Comparison of ENCODE assay signal across 10 mouse cellular contexts in genomic region chr19:18639552-18639951, GRCm38 (mm10). TPM values are rescaled to one million over a fixed set of nuclear protein-coding genes. Genes with fewer than 3 reads are reported as not detected.
DNase-seq lines count a peak whose midpoint lies in the region; TF ChIP-seq lines count a peak whose summit lies in the region.
"Had no signal": no experiment of that assay in that cellular context is flagged by ENCODE, and none has a peak within 500 bp of the region (broad histone marks: within the 10 kb centered on the region; RNA-seq: fewer than 3 reads in every experiment).

No protein-coding gene starts in this region.

- no peak overlapping the region for H3K4me3 ChIP-seq in kidney, adult 2 months (ENCODE audit: insufficient read depth, low read depth, low read length)
- H3K4me3 ChIP-seq: forebrain, embryonic 10.5 days; lung, embryonic 15.5 days had no signal

- WGBS in kidney, adult 2 months: 33% methylated on average over 2 of the region's 2 CpGs

- no peaks in the 10 kb centered on the region for H3K27me3 ChIP-seq in kidney, adult 2 months (replicated peaks; ENCODE audit: control insufficient read depth, insufficient read depth, low read length)
- H3K27me3 ChIP-seq: lung, embryonic 15.5 days had no signal

- peaks cover 4% of the 10 kb centered on the region for H3K36me3 ChIP-seq in kidney, adult 2 months (ENCODE audit: control insufficient read depth, insufficient read depth, low read length)
- H3K36me3 ChIP-seq: forebrain, embryonic 10.5 days; lung, embryonic 15.5 days had no signal

- no peak overlapping the region for H3K27ac ChIP-seq in kidney, adult 2 months (ENCODE audit: insufficient read depth, low read depth, low read length)
- H3K27ac ChIP-seq: forebrain, embryonic 10.5 days; lung, embryonic 15.5 days had no signal

- DNase-seq in kidney, adult 2 months: peak; percentile 23
- no peak for DNase-seq in kidney, adult 8-10 months
- DNase-seq in urinary bladder, postnatal 25 days (ENCODE audit: low spot score): peak; percentile 25
- no peak for DNase-seq in urinary bladder, postnatal 10 days (ENCODE audit: low spot score)
- peak; percentile 38 to 64 for DNase-seq in cerebellum, postnatal 25 days
- DNase-seq in adipocyte (ENCODE audit: low spot score): no peak
- no peak for DNase-seq in right cerebral cortex, adult 2 months (ENCODE audit: low spot score in 2 of 2)
- DNase-seq: layer of hippocampus, postnatal 36 days had no signal

- TF ChIP-seq CTCF in kidney, adult 2 months (conservative IDR thresholded peaks at IDR 0.05; ENCODE audit: insufficient read depth, insufficient read length, low read depth, low read length): peak; percentile 63

- no peak for TF ChIP-seq POLR2A in kidney, adult 2 months (IDR thresholded peaks at IDR 0.05; ENCODE audit: low read depth, low read length)

- no peaks in the 10 kb centered on the region for H3K4me1 ChIP-seq in kidney, adult 2 months (ENCODE audit: control insufficient read depth, insufficient read depth, low read length)
- H3K4me1 ChIP-seq: lung, embryonic 15.5 days had no signal

RNA-seq across cellular contexts. Expression of gene Nmrk1, which starts 7.8 kb away (rescaled TPM):
- 77.1 and 78.6 TPM in 2 replicates for polyA plus RNA-seq in kidney, adult 2 months (2012; rRNA removed)

RNA-seq across cellular contexts. Expression of gene Ostf1, which starts 7.9 kb away (rescaled TPM):
- polyA plus RNA-seq in kidney, adult 2 months (2012; rRNA removed): 66.0 and 80.0 TPM in 2 replicates

RNA-seq across cellular contexts. Expression of gene Carnmt1, which starts 31.0 kb away (rescaled TPM):
- 5.9 and 6.3 TPM in 2 replicates for polyA plus RNA-seq in kidney, adult 2 months (2012; rRNA removed)

Comparison
In these comparisons a context has a peak if more than half of its experiments do, and no peak if none do; other contexts are left out.
1. DNase-seq: peak in kidney, adult 2 months (single experiment), urinary bladder, postnatal 25 days (single experiment) and cerebellum, postnatal 25 days (2 of 2); none in kidney, adult 8-10 months (0 of 2), urinary bladder, postnatal 10 days (single experiment), adipocyte (single experiment) and right cerebral cortex, adult 2 months (0 of 2).